Mouse (Mus musculus): ENCODE data around the gene Gm21969.
A peak's percentile ranks its signal among the peaks of the same experiment; 100 is the strongest.

Gene Gm21969

DNA sequence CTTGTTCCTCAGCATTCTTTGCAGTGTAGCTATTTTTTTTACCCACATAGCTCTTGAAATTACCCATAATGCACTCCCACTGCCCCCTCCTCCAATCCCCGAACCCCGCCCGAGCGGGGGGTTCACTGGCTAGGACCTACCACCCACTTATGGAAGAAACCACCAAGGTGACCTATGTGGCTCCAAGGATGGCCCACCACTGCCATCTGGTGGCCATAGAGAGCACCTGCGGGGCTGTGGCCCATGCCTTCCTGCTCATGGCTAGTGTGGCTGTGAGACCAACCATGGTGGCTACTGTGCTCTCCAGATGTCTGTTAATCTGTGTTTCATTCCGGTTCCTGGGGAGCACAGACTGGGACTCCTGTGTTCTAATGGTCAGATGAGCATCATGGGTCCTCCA, 66.9 kb downstream of the Gm21969 start:
- peak; percentile 65 for DNase-seq

DNA sequence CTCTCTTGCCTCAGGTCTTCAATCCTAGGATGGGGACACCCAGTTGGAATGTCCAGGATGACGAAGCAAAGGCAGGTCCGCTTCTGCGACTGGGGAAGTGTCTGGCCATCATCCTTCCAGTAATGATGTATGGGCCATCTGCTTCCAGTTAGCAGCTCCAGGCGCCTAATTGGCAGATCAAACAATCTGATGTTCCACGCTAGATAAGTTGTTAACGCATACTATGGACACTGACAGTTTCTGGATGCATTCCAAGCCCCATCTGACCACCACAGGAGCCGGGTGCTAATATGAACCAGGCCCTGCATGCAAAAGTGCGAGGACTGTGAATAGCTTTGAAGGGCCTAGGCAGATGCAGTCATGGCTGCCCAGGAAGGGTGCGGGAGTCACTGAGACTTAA, 72.7 kb downstream of the Gm21969 start:
- DNase-seq, result no peak

- DNase-seq, result peak; percentile 3
These were observed 81.0 kb downstream of the Gm21969 start for GRCm38 (mm10) chr4:139683728-139684638.

DNA sequence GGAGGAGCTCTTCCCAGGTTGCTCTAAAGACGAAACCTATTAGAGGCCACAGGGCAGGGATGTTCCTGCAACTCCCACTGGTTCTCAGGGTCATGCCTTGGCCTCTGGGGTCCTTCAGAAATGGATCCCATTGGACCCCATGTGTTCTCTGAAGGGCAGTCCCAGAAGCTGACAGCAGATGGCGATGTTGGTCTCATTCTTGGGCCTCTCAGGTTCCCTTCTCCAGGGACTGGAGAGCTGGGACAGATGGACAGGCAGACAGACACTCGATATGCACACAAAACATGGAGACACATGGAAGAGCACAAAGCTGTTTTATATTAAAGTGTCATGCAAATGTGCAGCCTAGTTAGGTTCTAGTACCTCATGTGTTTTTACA, 81.6 kb downstream of the Gm21969 start:
- DNase-seq, result peak; percentile 77

- DNase-seq, result no peak
These were observed 85.1 kb downstream of the Gm21969 start for GRCm38 (mm10) chr4:139688058-139688457.

GRCm38 (mm10) chr4:139689627-139690269, 86.8 kb downstream of the Gm21969 start:
- DNase-seq, result no peak

- no peak for DNase-seq
These were observed 90.3 kb downstream of the Gm21969 start for GRCm38 (mm10) chr4:139693315-139693714.

- DNase-seq, result no peak
These were observed 94.8 kb downstream of the Gm21969 start for GRCm38 (mm10) chr4:139697755-139698154.

- no peak for DNase-seq
These were observed 95.6 kb downstream of the Gm21969 start for GRCm38 (mm10) chr4:139698602-139699001.

GRCm38 (mm10) chr4:139702914-139703313, 99.9 kb downstream of the Gm21969 start:
- DNase-seq, result no peak

DNA sequence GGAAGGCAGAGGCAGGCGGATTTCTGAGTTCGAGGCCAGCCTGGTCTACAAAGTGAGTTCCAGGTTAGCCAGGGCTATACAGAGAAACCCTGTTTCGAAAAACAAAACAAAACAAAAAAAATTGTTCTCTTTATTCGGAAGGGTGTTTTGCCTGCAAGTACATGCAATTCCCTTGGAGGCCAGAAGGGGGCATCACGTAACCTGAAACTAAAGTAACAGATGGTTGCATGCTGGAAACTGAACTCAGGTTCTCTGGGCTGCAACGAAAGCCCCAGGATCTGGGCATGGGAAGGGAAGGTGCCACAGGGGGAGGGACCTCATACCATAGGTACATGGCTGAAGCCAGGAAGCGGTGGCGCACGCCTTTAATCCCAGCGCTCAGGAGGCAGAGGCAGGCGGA, 100.5 kb downstream of the Gm21969 start:
- peak; percentile 9 for DNase-seq

- no peak for DNase-seq
These were observed 103.0 kb downstream of the Gm21969 start for GRCm38 (mm10) chr4:139705986-139706385.

- no peak for DNase-seq
These were observed 107.7 kb downstream of the Gm21969 start for GRCm38 (mm10) chr4:139710467-139711334.

Data from lung, postnatal 36 days (tissue).